Comparison of ENCODE assay signal across 22 mouse cellular contexts in the genomic region with DNA sequence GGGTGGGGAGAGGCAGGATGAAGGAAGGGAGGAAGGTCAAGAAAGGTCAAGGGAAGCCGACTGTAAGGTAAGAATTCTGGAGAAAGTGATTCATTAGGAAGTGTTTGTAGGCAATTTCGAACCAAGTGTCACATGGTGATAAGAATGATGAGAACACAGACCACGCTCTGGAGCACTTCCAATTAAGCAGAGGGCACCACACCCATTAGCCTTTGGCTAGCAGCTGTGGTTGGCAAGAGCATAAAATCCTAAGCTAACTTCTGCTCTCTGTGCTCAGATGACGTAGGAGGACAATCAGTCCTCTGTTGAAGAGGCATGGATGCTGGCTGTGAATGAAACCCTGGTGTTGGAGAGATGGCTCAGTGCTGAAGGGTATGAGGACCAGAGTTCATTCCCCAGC. TPM values are rescaled to one million over a fixed set of nuclear protein-coding genes. Genes with fewer than 3 reads are reported as not detected.
DNase-seq lines count a peak whose midpoint lies in the region; ATAC-seq and TF ChIP-seq lines count a peak whose summit lies in the region.
"Had no signal": no experiment of that assay in that cellular context is flagged by ENCODE, and none has a peak within 500 bp of the region (broad histone marks: within the 10 kb centered on the region; RNA-seq: fewer than 3 reads in every experiment).

No protein-coding gene starts in this region.

- H3K9me3 ChIP-seq in heart, embryonic 12.5 days (replicated peaks): peaks cover 7% of the 10 kb centered on the region
- no peaks in the 10 kb centered on the region for H3K9me3 ChIP-seq in midbrain, postnatal 0 days (ENCODE audit: low read length)
- H3K9me3 ChIP-seq: embryonic facial prominence, embryonic 12.5 days; heart, embryonic 15.5 days had no signal

- H3K36me3 ChIP-seq in heart, embryonic 12.5 days: no peaks in the 10 kb centered on the region
- no peaks in the 10 kb centered on the region for H3K36me3 ChIP-seq in midbrain, postnatal 0 days (ENCODE audit: insufficient read depth, low read length)
- H3K36me3 ChIP-seq: embryonic facial prominence, embryonic 12.5 days; forebrain, embryonic 10.5 days; heart, embryonic 15.5 days; liver, embryonic 12.5 days had no signal

- DNase-seq in heart, adult 9 months (ENCODE audit: low spot score in 2 of 2): peak; percentile 22 to 38
- DNase-seq in 3T3-L1 (ENCODE audit: low read depth, low spot score): peak; percentile 52
- peak; percentile 57 for DNase-seq in adipocyte (ENCODE audit: low spot score)
- DNase-seq in right cerebral cortex, postnatal 4 days: no peak
- no peak for DNase-seq in midbrain, postnatal 0 days (ENCODE audit: low spot score)
- DNase-seq: cerebellum, postnatal 36 days; kidney, adult 18-20 months; kidney, postnatal 4 days; layer of hippocampus, postnatal 36 days; left cerebral cortex, postnatal 4 days; lung, postnatal 14 days; midbrain, embryonic 14.5 days; right cerebral cortex, postnatal 14 days; thymus, adult 2 months had no signal

- H3K4me1 ChIP-seq in heart, embryonic 12.5 days (replicated peaks): 0 out of 2 replicates have a peak, but pooled peaks cover 5% of the 10 kb centered on the region
- H3K4me1 ChIP-seq in midbrain, postnatal 0 days (ENCODE audit: insufficient read depth, low read length): no peaks in the 10 kb centered on the region
- H3K4me1 ChIP-seq: embryonic facial prominence, embryonic 12.5 days; forebrain, embryonic 10.5 days; heart, embryonic 15.5 days; liver, embryonic 12.5 days had no signal

- H3K4me2 ChIP-seq in heart, embryonic 12.5 days: no peak overlapping the region
- no peak overlapping the region for H3K4me2 ChIP-seq in midbrain, postnatal 0 days (ENCODE audit: low read depth, low read length, poor library complexity, severe bottlenecking)
- H3K4me2 ChIP-seq: embryonic facial prominence, embryonic 12.5 days; heart, embryonic 15.5 days; liver, embryonic 12.5 days had no signal

- no peak for ATAC-seq in heart, embryonic 12.5 days (ENCODE audit: insufficient number of reproducible peaks, low FRiP score)
- peak; percentile 58 for ATAC-seq in megakaryocyte progenitor cell, adult 5-6 weeks (replicated peaks; ENCODE audit: poor library complexity)
- no peak for ATAC-seq in midbrain, postnatal 0 days (ENCODE audit: low FRiP score)
- ATAC-seq: hindbrain, postnatal 0 days; liver, embryonic 12.5 days had no signal

- 45% methylated on average over 4 of the region's 4 CpGs for WGBS in heart, embryonic 12.5 days
- WGBS in midbrain, postnatal 0 days: 80% methylated on average over 4 of the region's 4 CpGs

- no peak overlapping the region for H3K4me3 ChIP-seq in heart, embryonic 12.5 days
- no peak overlapping the region for H3K4me3 ChIP-seq in midbrain, postnatal 0 days (ENCODE audit: low read depth, low read length)
- H3K4me3 ChIP-seq: embryonic facial prominence, embryonic 12.5 days; forebrain, embryonic 10.5 days; heart, embryonic 15.5 days; liver, embryonic 12.5 days had no signal

- H3K27ac ChIP-seq in heart, embryonic 12.5 days (ENCODE audit: poor library complexity, severe bottlenecking): no peak overlapping the region
- H3K27ac ChIP-seq in midbrain, postnatal 0 days (ENCODE audit: low read depth, low read length): no peak overlapping the region
- H3K27ac ChIP-seq: embryonic facial prominence, embryonic 12.5 days; forebrain, embryonic 10.5 days; heart, embryonic 15.5 days; hindbrain, postnatal 0 days; liver, embryonic 12.5 days had no signal

- H3K9ac ChIP-seq in heart, embryonic 12.5 days: no peak overlapping the region
- H3K9ac ChIP-seq in midbrain, postnatal 0 days (replicated peaks; ENCODE audit: low read length, poor library complexity, severe bottlenecking): no peak overlapping the region
- H3K9ac ChIP-seq: embryonic facial prominence, embryonic 12.5 days; heart, embryonic 15.5 days; liver, embryonic 12.5 days had no signal

- H3K27me3 ChIP-seq in heart, embryonic 12.5 days (replicated peaks): no peaks in the 10 kb centered on the region; the same call in 1 of the 2 replicates
- H3K27me3 ChIP-seq in midbrain, postnatal 0 days (ENCODE audit: insufficient read depth, low read length): no peaks in the 10 kb centered on the region
- H3K27me3 ChIP-seq: embryonic facial prominence, embryonic 12.5 days; heart, embryonic 15.5 days had no signal

- no peak for TF ChIP-seq CTCF in midbrain, postnatal 0 days (IDR thresholded peaks at IDR 0.05)

RNA-seq across cellular contexts. Expression of a gene that starts 15.6 kb away (rescaled TPM):
- 0.24 TPM in 1 of 2 replicates, not detected in the other for polyA plus RNA-seq in heart, embryonic 12.5 days (2016; fragmentation: Nextera tagmentation; extraction: Ambion mirVana)
- 25.7 and 30.7 TPM in 2 replicates for total RNA-seq in megakaryocyte progenitor cell, adult 5-6 weeks (2015)
- total RNA-seq in megakaryocyte progenitor cell, adult 5-6 weeks (2017): 29.3 and 36.6 TPM in 2 replicates
- total RNA-seq in midbrain, postnatal 0 days (2014; rRNA removed): 0.11 and 0.85 TPM in 2 replicates
- 0.26 and 0.60 TPM in 2 replicates for polyA plus RNA-seq in midbrain, postnatal 0 days (2015; fragmentation: Nextera tagmentation; extraction: Ambion mirVana)
- total RNA-seq: hindbrain, postnatal 0 days had no signal
- polyA plus RNA-seq: embryonic facial prominence, embryonic 12.5 days; forebrain, embryonic 10.5 days; neural tube, embryonic 11.5 days had no signal

RNA-seq across cellular contexts. Expression of a gene that starts 22.1 kb away (rescaled TPM):
- not detected in 2 replicates for polyA plus RNA-seq in heart, embryonic 12.5 days (2016; fragmentation: Nextera tagmentation; extraction: Ambion mirVana)
- not detected in 2 replicates for total RNA-seq in megakaryocyte progenitor cell, adult 5-6 weeks (2015)
- total RNA-seq in megakaryocyte progenitor cell, adult 5-6 weeks (2017): 0.62 TPM in 1 of 2 replicates, not detected in the other
- not detected in 2 replicates for total RNA-seq in midbrain, postnatal 0 days (2014; rRNA removed)
- polyA plus RNA-seq in midbrain, postnatal 0 days (2015; fragmentation: Nextera tagmentation; extraction: Ambion mirVana): not detected in 2 replicates
- total RNA-seq: hindbrain, postnatal 0 days; layer of hippocampus, postnatal 36 days; left cerebral cortex, postnatal 4 days had no signal
- polyA plus RNA-seq: embryonic facial prominence, embryonic 12.5 days; forebrain, embryonic 10.5 days; heart, embryonic 15.5 days; hindbrain, postnatal 0 days; midbrain, embryonic 14.5 days had no signal

RNA-seq across cellular contexts. Expression of a gene that starts 41.4 kb away (rescaled TPM):
- polyA plus RNA-seq in heart, embryonic 12.5 days (2016; fragmentation: Nextera tagmentation; extraction: Ambion mirVana): not detected in 2 replicates
- total RNA-seq in megakaryocyte progenitor cell, adult 5-6 weeks (2015): 4.4 and 6.0 TPM in 2 replicates
- total RNA-seq in megakaryocyte progenitor cell, adult 5-6 weeks (2017): 7.4 and 7.5 TPM in 2 replicates
- total RNA-seq in midbrain, postnatal 0 days (2014; rRNA removed): 0.42 and 0.44 TPM in 2 replicates
- polyA plus RNA-seq in midbrain, postnatal 0 days (2015; fragmentation: Nextera tagmentation; extraction: Ambion mirVana): 0.57 and 1.3 TPM in 2 replicates
- polyA plus RNA-seq: forebrain, embryonic 10.5 days; liver, embryonic 12.5 days had no signal

Comparison
In these comparisons a context has a peak if more than half of its experiments do, and no peak if none do; other contexts are left out.
1. DNase-seq: peak in heart, adult 9 months (2 of 2), 3T3-L1 (single experiment) and adipocyte (single experiment); none in right cerebral cortex, postnatal 4 days (single experiment) and midbrain, postnatal 0 days (single experiment).
2. RNA of a gene that starts 15.6 kb away (total RNA-seq): 25.7 to 36.6 TPM in megakaryocyte progenitor cell, adult 5-6 weeks; 0.11 to 0.85 TPM in midbrain, postnatal 0 days; every median in the first group is over 10 times any median in the second.